Mouse (Mus musculus) limb, embryonic 14.5 days (tissue): ENCODE measurements at regions not wholly inside any gene's neighbourhood (a gene's known extent, or its start where the extent isn't known, plus 50 kb on each side); places are given as distances from the start of the nearest gene placed in this dataset.

ENCODE experiments used
- ATAC-seq: fragments of 200-750 bp; cut with Nextera tagmentation; 2 replicates; pipeline ENCODE4 v1.8.0; 2017; ENCODE audit warnings: low read depth, moderate number of reproducible peaks, moderate TSS enrichment; ENCODE audit not compliant: low FRiP score
- DNase-seq: peaks from one replicate; pipeline ENCODE4 v3.0.0-alpha.2; 2015; ENCODE audit warnings: low spot score
- H3K27ac ChIP-seq: fragments of 300-500 bp; sonication (generic); replicated peaks from 2 replicates; pipeline ENCODE4 v1.5.1; 2014; ENCODE audit warnings: low read depth, mild to moderate bottlenecking, low read length, moderate library complexity, mixed read lengths
- H3K27me3 ChIP-seq: fragments of 300-500 bp; sonication (generic); 2 replicates; pipeline ENCODE4 v1.6.1; 2014; ENCODE audit warnings: low read length, mixed read lengths; ENCODE audit not compliant: control insufficient read depth, insufficient read depth
- H3K36me3 ChIP-seq: fragments of 300-500 bp; sonication (generic); 2 replicates; pipeline ENCODE4 v1.6.1; 2014; ENCODE audit warnings: mild to moderate bottlenecking, low read length, moderate library complexity, mixed read lengths; ENCODE audit not compliant: control insufficient read depth, insufficient read depth
- H3K4me1 ChIP-seq: fragments of 300-500 bp; sonication (generic); 2 replicates; pipeline ENCODE4 v1.6.1; 2014; ENCODE audit warnings: antibody characterized with exemption, low read length, mixed read lengths; ENCODE audit not compliant: control insufficient read depth, insufficient read depth
- H3K4me2 ChIP-seq: fragments of 300-500 bp; sonication (generic); replicated peaks from 2 replicates; pipeline ENCODE4 v1.6.1; 2014; ENCODE audit warnings: low read depth, mild to moderate bottlenecking, low read length, moderate library complexity; ENCODE audit not compliant: severe bottlenecking
- H3K4me3 ChIP-seq: fragments of 300-500 bp; sonication (generic); replicated peaks from 2 replicates; pipeline ENCODE4 v1.5.1; 2014; ENCODE audit warnings: low read length
- H3K9ac ChIP-seq: fragments of 300-500 bp; sonication (generic); 2 replicates; pipeline ENCODE4 v1.6.1; 2014; ENCODE audit warnings: mild to moderate bottlenecking, low read depth, low read length, moderate library complexity; ENCODE audit not compliant: severe bottlenecking
- H3K9me3 ChIP-seq: fragments of 300-500 bp; sonication (generic); 2 replicates; pipeline ENCODE4 v1.6.1; 2016; ENCODE audit warnings: low read length; ENCODE audit not compliant: control insufficient read depth
- POLR2A ChIP-seq: fragments of 200-500 bp; IDR thresholded peaks from 2 replicates; pipeline ENCODE4 v1.8.0; 2012; ENCODE audit warnings: inconsistent platforms, mild to moderate bottlenecking, moderate library complexity, borderline replicate concordance; ENCODE audit not compliant: insufficient read depth, insufficient read length; ENCODE audit errors: extremely low read depth
- WGBS: fragments of 180-500 bp; shearing (Covaris S2); extraction: QIAGEN DNeasy Blood & Tissue Kit; methylation state at CpG from one replicate; pipeline ENCODE4 v1.1.7; 2014; 5-methylcytosine and 5-hydroxymethylcytosine counted together

- H3K4me2 ChIP-seq: no peak overlapping the region
- ATAC-seq (no peak), DNase-seq (no peak)
- no peak for TF ChIP-seq POLR2A
- H3K4me1 ChIP-seq: peaks cover 8% of the 10 kb centered on the region; the same call in 1 of the 2 replicates
- no peak overlapping the region for H3K27ac ChIP-seq
- no peak overlapping the region for H3K4me3 ChIP-seq
- H3K9ac ChIP-seq: no peak overlapping the region
- 76% methylated on average over 10 of the region's 10 CpGs for WGBS
- no peaks in the 10 kb centered on the region for H3K27me3 ChIP-seq
- no peaks in the 10 kb centered on the region for H3K9me3 ChIP-seq
- H3K36me3 ChIP-seq: no peaks in the 10 kb centered on the region
These were observed 138.4 kb downstream of the Irs2 start for GRCm38 (mm10) chr8:10869866-10870265.

GRCm38 (mm10) chr8:10866696-10867395 lies 141.4 kb downstream of the Irs2 start:
- Histone ChIP-seq H3K4me3 (no peak overlapping the region), H3K9ac (no peak overlapping the region), H3K4me2 (no peak overlapping the region), H3K27me3 (no peaks in the 10 kb centered on the region), H3K4me1 (peaks cover 8% of the 10 kb centered on the region; the same call in 1 of the 2 replicates), H3K27ac (no peak overlapping the region), H3K9me3 (no peaks in the 10 kb centered on the region), H3K36me3 (no peaks in the 10 kb centered on the region)
- WGBS: 20% methylated on average over 7 of the region's 7 CpGs
- ATAC-seq: no peak
- no peak for DNase-seq
- TF ChIP-seq POLR2A: no peak

GRCm38 (mm10) chr8:10865941-10866513 lies 142.2 kb downstream of the Irs2 start:
- Histone ChIP-seq H3K9ac (no peak overlapping the region), H3K36me3 (no peaks in the 10 kb centered on the region), H3K9me3 (no peaks in the 10 kb centered on the region), H3K27me3 (no peaks in the 10 kb centered on the region), H3K27ac (no peak overlapping the region), H3K4me3 (no peak overlapping the region), H3K4me2 (no peak overlapping the region), H3K4me1 (peaks cover 8% of the 10 kb centered on the region; the same call in 1 of the 2 replicates)
- DNase-seq (no peak), ATAC-seq (no peak)
- TF ChIP-seq POLR2A: no peak
- 51% methylated on average over 11 of the region's 11 CpGs for WGBS

GRCm38 (mm10) chr8:10865415-10865821 lies 142.8 kb downstream of the Irs2 start:
- no peak overlapping the region for H3K9ac ChIP-seq
- no peak overlapping the region for H3K4me2 ChIP-seq
- peaks cover 8% of the 10 kb centered on the region; the same call in 1 of the 2 replicates for H3K4me1 ChIP-seq
- TF ChIP-seq POLR2A: no peak
- H3K9me3 ChIP-seq: no peaks in the 10 kb centered on the region
- no peak overlapping the region for H3K27ac ChIP-seq
- H3K4me3 ChIP-seq: no peak overlapping the region
- no peak for DNase-seq
- WGBS: 36% methylated on average over 8 of the region's 8 CpGs
- no peaks in the 10 kb centered on the region for H3K27me3 ChIP-seq
- H3K36me3 ChIP-seq: no peaks in the 10 kb centered on the region
- ATAC-seq: no peak

- ATAC-seq (no peak), DNase-seq (peak; percentile 7)
- Histone ChIP-seq H3K4me3 (no peak overlapping the region), H3K9me3 (no peaks in the 10 kb centered on the region), H3K4me2 (no peak overlapping the region), H3K36me3 (no peaks in the 10 kb centered on the region), H3K27ac (no peak overlapping the region), H3K9ac (no peak overlapping the region), H3K27me3 (no peaks in the 10 kb centered on the region), H3K4me1 (peaks cover 8% of the 10 kb centered on the region; the same call in 1 of the 2 replicates)
- WGBS: 61% methylated on average over 13 of the region's 13 CpGs
- TF ChIP-seq POLR2A: no peak
These were observed 145.8 kb downstream of the Irs2 start for GRCm38 (mm10) chr8:10862442-10862841.
